Mouse (Mus musculus) liver, embryonic 14.5 days (tissue): ENCODE results near the gene Rasgrp2. TPM values are rescaled to one million over a fixed set of nuclear protein-coding genes. Genes with fewer than 3 reads are reported as not detected.

Source experiments
- ATAC-seq: fragments of 200-750 bp; cut with Nextera tagmentation; 2 replicates; pipeline ENCODE4 v1.8.0; 2017; ENCODE audit warnings: moderate number of reproducible peaks, mild to moderate bottlenecking, moderate library complexity; ENCODE audit not compliant: insufficient read depth
- DNase-seq, 3 experiments: peaks; one replicate each; pipeline ENCODE4 v3.0.0-alpha.2; 2012 to 2013; ENCODE audit warnings: low read depth in 3 of 3, low spot score in 3 of 3
- H3K27ac ChIP-seq: fragments of 300-500 bp; sonication (generic); 2 replicates; pipeline ENCODE4 v1.5.1; 2014; ENCODE audit warnings: moderate library complexity, mild to moderate bottlenecking, control low read depth, inconsistent platforms
- H3K27me3 ChIP-seq: fragments of 300-500 bp; sonication (generic); 2 replicates; pipeline ENCODE4 v1.6.1; 2014; ENCODE audit warnings: mild to moderate bottlenecking, low read length, moderate library complexity; ENCODE audit not compliant: control insufficient read depth, insufficient read depth
- H3K36me3 ChIP-seq: fragments of 300-500 bp; sonication (generic); replicated peaks from 2 replicates; pipeline ENCODE4 v1.6.1; 2014; ENCODE audit warnings: low read depth; ENCODE audit not compliant: control insufficient read depth, insufficient read depth
- H3K4me1 ChIP-seq, 2 experiments: fragments of 200-500 bp in 1 of 2; fragments of 300-500 bp in 1 of 2; sonication (generic) in 1 of 2; replicated peaks; 2 replicates each; pipeline ENCODE4 v1.6.1; 2012 to 2014; ENCODE audit warnings: antibody characterized with exemption in 1 of 2, inconsistent platforms in 1 of 2, low read length in 1 of 2; ENCODE audit not compliant: control insufficient read depth in 2 of 2, insufficient read depth in 2 of 2
- H3K4me2 ChIP-seq: fragments of 300-500 bp; sonication (generic); 2 replicates; pipeline ENCODE4 v1.6.1; 2014; ENCODE audit warnings: low read depth, mild to moderate bottlenecking, control low read depth, moderate library complexity
- H3K4me3 ChIP-seq, 2 experiments: fragments of 200-500 bp in 1 of 2; fragments of 300-500 bp in 1 of 2; sonication (generic) in 1 of 2; 2 replicates each; pipeline ENCODE4 v1.5.1; 2012 to 2014; ENCODE audit warnings: low read depth in 2 of 2, low read length in 2 of 2, mild to moderate bottlenecking in 2 of 2, control low read depth in 1 of 2, inconsistent platforms in 1 of 2, moderate library complexity in 1 of 2; ENCODE audit not compliant: insufficient read depth in 1 of 2
- H3K9ac ChIP-seq: fragments of 300-500 bp; sonication (generic); replicated peaks from 2 replicates; pipeline ENCODE4 v1.6.1; 2014; ENCODE audit warnings: mild to moderate bottlenecking, control low read depth, moderate library complexity
- H3K9me3 ChIP-seq: fragments of 300-500 bp; sonication (generic); 2 replicates; pipeline ENCODE4 v1.6.1; 2016; ENCODE audit warnings: low read length, mixed read lengths; ENCODE audit not compliant: control insufficient read depth
- CTCF ChIP-seq: IDR thresholded peaks from 2 replicates; pipeline ENCODE4 v1.5.1; 2016; ENCODE audit warnings: antibody characterized with exemption, low read depth, control low read depth
- EP300 ChIP-seq: IDR thresholded peaks from 2 replicates; pipeline ENCODE4 v1.6.1; 2016; ENCODE audit warnings: antibody characterized with exemption, low read depth
- WGBS: fragments of 180-500 bp; shearing (Covaris S2); extraction: QIAGEN DNeasy Blood & Tissue Kit; methylation state at CpG from one replicate; pipeline ENCODE4 v1.1.7; 2014; ENCODE audit not compliant: insufficient replicate concordance; 5-methylcytosine and 5-hydroxymethylcytosine counted together
- polyA plus RNA-seq, 2 experiments: library from polyadenylated mRNA; depleted of rRNA in 1 of 2; stranded (reverse) in 1 of 2; unstranded in 1 of 2; fragments of >200 nt; fragmentation: Nextera tagmentation in 1 of 2; extraction: Ambion mirVana in 1 of 2; gene quantifications; 2 replicates each; pipeline versions ENCODE4 v1.2.1 to v1.2.3; 2012 to 2014

Rasgrp2 gene
- polyA plus RNA-seq, 2 experiments: 74.5 to 76.3 TPM

- ATAC-seq (no peak), DNase-seq (no peak)
- no peak for TF ChIP-seq CTCF
- no peak for TF ChIP-seq EP300
- Histone ChIP-seq H3K9ac (no peak overlapping the region), H3K9me3 (no peaks in the 10 kb centered on the region), H3K4me2 (no peak overlapping the region), H3K27ac (no peak overlapping the region), H3K4me1 (peaks cover 0 to 2% of the 10 kb centered on the region in 2 experiments; a peak in 1 of 4 replicates), H3K4me3 (no peak overlapping the region), H3K27me3 (peaks cover 57% of the 10 kb centered on the region), H3K36me3 (no peaks in the 10 kb centered on the region)
- WGBS: 2% methylated on average over 91 of the region's 94 CpGs
These were observed 28.7 kb downstream of the Rasgrp2 start for GRCm38 (mm10) chr19:6427653-6428434.

GRCm38 (mm10) chr19:6428501-6429200 is 29.5 kb downstream of the Rasgrp2 start:
- H3K9me3 ChIP-seq: no peaks in the 10 kb centered on the region
- DNase-seq (no peak), ATAC-seq (no peak)
- TF ChIP-seq EP300 (no peak), CTCF (peak; percentile 14; the same call in 1 of the 2 replicates)
- peaks cover 0 to 2% of the 10 kb centered on the region in 2 experiments; a peak in 1 of 4 replicates for H3K4me1 ChIP-seq
- no peak overlapping the region for H3K4me3 ChIP-seq
- no peak overlapping the region for H3K27ac ChIP-seq
- no peak overlapping the region for H3K4me2 ChIP-seq
- H3K36me3 ChIP-seq: no peaks in the 10 kb centered on the region
- WGBS: 1% methylated on average over 60 of the region's 60 CpGs
- H3K9ac ChIP-seq: no peak overlapping the region
- H3K27me3 ChIP-seq: peaks cover 55% of the 10 kb centered on the region

- DNase-seq: no peak
- H3K9me3 ChIP-seq: no peaks in the 10 kb centered on the region
- WGBS: 61% methylated on average over 10 of the region's 10 CpGs
- H3K27me3 ChIP-seq: no peaks in the 10 kb centered on the region; the same call in 1 of the 2 replicates
- no peak for ATAC-seq
- no peak overlapping the region for H3K4me3 ChIP-seq
- no peak overlapping the region for H3K27ac ChIP-seq
- H3K4me1 ChIP-seq: 0 out of 4 replicates have a peak, but pooled peaks cover 0 to 1% of the 10 kb centered on the region in 2 experiments
- no peak overlapping the region for H3K4me2 ChIP-seq
- TF ChIP-seq EP300 (no peak), CTCF (no peak)
- H3K9ac ChIP-seq: no peak overlapping the region
- H3K36me3 ChIP-seq: no peaks in the 10 kb centered on the region
These were observed 43.9 kb downstream of the Rasgrp2 start for GRCm38 (mm10) chr19:6443016-6443415.

GRCm38 (mm10) chr19:6445761-6446423 is 46.8 kb downstream of the Rasgrp2 start:
- Histone ChIP-seq H3K4me2 (no peak overlapping the region), H3K9me3 (no peaks in the 10 kb centered on the region), H3K36me3 (no peaks in the 10 kb centered on the region), H3K9ac (no peak overlapping the region), H3K4me1 (peaks cover 4 to 7% of the 10 kb centered on the region in 2 experiments; a peak in 3 of 4 replicates), H3K27me3 (no peaks in the 10 kb centered on the region; the same call in 1 of the 2 replicates), H3K27ac (no peak overlapping the region), H3K4me3 (no peak overlapping the region)
- DNase-seq: no peak
- TF ChIP-seq CTCF (no peak), EP300 (no peak)
- WGBS: 54% methylated on average over 10 of the region's 10 CpGs
- no peak for ATAC-seq
